Mouse (Mus musculus) ES-Bruce4 (cell line): Measurements from ENCODE around the gene Ankrd36.

Source experiments
- CTCF ChIP-seq: IDR thresholded peaks from one replicate; pipeline ENCODE4 v1.8.1; 2011; ENCODE audit warnings: low read depth, low read length
- EP300 ChIP-seq: IDR thresholded peaks from 2 replicates; pipeline ENCODE4 v1.6.1; 2011; ENCODE audit warnings: low read depth, low read length; ENCODE audit not compliant: insufficient read depth
- POLR2A ChIP-seq: IDR thresholded peaks from one replicate; pipeline ENCODE4 v1.8.1; 2011; ENCODE audit warnings: low read length; ENCODE audit not compliant: insufficient read depth

DNA sequence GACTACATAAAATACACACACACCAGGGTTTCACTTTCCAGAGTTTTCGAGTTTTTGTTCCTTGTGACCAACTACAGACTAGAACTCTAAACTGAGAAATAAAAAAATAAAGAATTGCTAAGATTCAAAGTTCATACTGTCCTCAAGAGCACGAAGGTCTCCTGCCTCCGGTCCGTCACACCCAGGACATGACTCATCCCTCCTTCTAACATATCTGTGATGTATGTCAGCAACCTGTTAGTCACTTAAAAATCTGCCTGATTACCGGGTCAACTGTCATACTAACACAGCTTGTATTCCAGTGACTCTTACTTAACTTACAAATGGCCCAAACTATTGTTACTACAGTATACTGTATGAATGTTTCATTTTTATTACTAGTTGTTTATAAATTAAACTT, 167.7 kb downstream of the Ankrd36 start:
- TF ChIP-seq CTCF = no peak
- no peak for TF ChIP-seq POLR2A
- TF ChIP-seq EP300 = no peak
